ENCODE assay signal across 8 mouse cellular contexts in genomic region chr17:36205456-36205855, GRCm38 (mm10). TPM values are rescaled to one million over a fixed set of nuclear protein-coding genes. Genes with fewer than 3 reads are reported as not detected.
A peak's percentile ranks its signal among the peaks of the same experiment; 100 is the strongest.
DNase-seq lines count a peak whose midpoint lies in the region; ATAC-seq lines count a peak whose summit lies in the region.

No protein-coding gene starts in this region.

- DNase-seq in CD4-positive helper T cell, adult 2 months (ENCODE audit: low read depth, low spot score): peak; percentile 88
- peak; percentile 27 for DNase-seq in adrenal gland, adult 8-10 months
- DNase-seq in heart, embryonic 10.5 days (ENCODE audit: low spot score): peak; percentile 73
- DNase-seq in lung, postnatal 25 days (ENCODE audit: low spot score): peak; percentile 49
- peak; percentile 37 for DNase-seq in retina, postnatal 1 day
- no peak for DNase-seq in left cerebral cortex, postnatal 14 days (ENCODE audit: low spot score in 2 of 2)

- H3K9me3 ChIP-seq in heart, embryonic 10.5 days: no peaks in the 10 kb centered on the region
- no peaks in the 10 kb centered on the region for H3K9me3 ChIP-seq in kidney, embryonic 15.5 days (replicated peaks)

- peak overlapping the region; percentile 52 for H3K4me3 ChIP-seq in heart, embryonic 10.5 days
- peak overlapping the region; percentile 41 for H3K4me3 ChIP-seq in kidney, embryonic 15.5 days (replicated peaks)

- under 1% methylated on average over 15 of the region's 15 CpGs for WGBS in heart, embryonic 10.5 days
- WGBS in kidney, embryonic 15.5 days: under 1% methylated on average over 15 of the region's 15 CpGs

- H3K27ac ChIP-seq in heart, embryonic 10.5 days: no peak overlapping the region
- no peak overlapping the region for H3K27ac ChIP-seq in kidney, embryonic 15.5 days

- no peaks in the 10 kb centered on the region for H3K36me3 ChIP-seq in heart, embryonic 10.5 days
- no peaks in the 10 kb centered on the region for H3K36me3 ChIP-seq in kidney, embryonic 15.5 days

- intact Hi-C loops in left cerebral cortex, postnatal 14 days (cut with DNase I): no loop called here

- no peak overlapping the region for H3K9ac ChIP-seq in kidney, embryonic 15.5 days

- H3K4me2 ChIP-seq in kidney, embryonic 15.5 days: peak overlapping the region; percentile 67

- H3K27me3 ChIP-seq in heart, embryonic 10.5 days (ENCODE audit: insufficient read depth, poor library complexity, severe bottlenecking): peaks cover 92% of the 10 kb centered on the region
- peaks cover 91% of the 10 kb centered on the region for H3K27me3 ChIP-seq in kidney, embryonic 15.5 days

- ATAC-seq in kidney, embryonic 15.5 days (replicated peaks; ENCODE audit: low FRiP score): no peak
- ATAC-seq in frontal cortex, adult (ENCODE audit: low TSS enrichment): no peak

- peaks cover 9% of the 10 kb centered on the region for H3K4me1 ChIP-seq in heart, embryonic 10.5 days
- H3K4me1 ChIP-seq in kidney, embryonic 15.5 days: peaks cover 12% of the 10 kb centered on the region

RNA-seq across cellular contexts. Expression of gene H2-T3, which starts 15.4 kb away (rescaled TPM):
- total RNA-seq in adrenal gland, adult 8-10 months (2022): not detected
- not detected in 2 replicates for polyA plus RNA-seq in heart, embryonic 10.5 days (2016; fragmentation: Nextera tagmentation; extraction: Ambion mirVana)
- polyA plus RNA-seq in kidney, embryonic 15.5 days (2015; fragmentation: Nextera tagmentation; extraction: Ambion mirVana): not detected in 2 replicates
- total RNA-seq in left cerebral cortex, postnatal 14 days (2021): not detected

RNA-seq across cellular contexts. Expression of gene Gm8909, which starts 37.1 kb away (rescaled TPM):
- 1 to 10 TPM in 1 of 4 experiments, under 1 TPM in 1, not detected in 2; 0.40 to 1.2 TPM for total RNA-seq in adrenal gland, adult 8-10 months (2022)
- 0.40 TPM in 1 of 2 replicates, not detected in the other for polyA plus RNA-seq in heart, embryonic 10.5 days (2016; fragmentation: Nextera tagmentation; extraction: Ambion mirVana)
- polyA plus RNA-seq in kidney, embryonic 15.5 days (2015; fragmentation: Nextera tagmentation; extraction: Ambion mirVana): not detected in 2 replicates
- total RNA-seq in left cerebral cortex, postnatal 14 days (2021): not detected

RNA-seq across cellular contexts. Expression of gene Rpp21, which starts 52.4 kb away (rescaled TPM):
- total RNA-seq in adrenal gland, adult 8-10 months (2022): 10 to 100 TPM; 38.8 to 46.8 (median 43.4) TPM
- polyA plus RNA-seq in heart, embryonic 10.5 days (2016; fragmentation: Nextera tagmentation; extraction: Ambion mirVana): 106 and 108 TPM in 2 replicates
- polyA plus RNA-seq in kidney, embryonic 15.5 days (2015; fragmentation: Nextera tagmentation; extraction: Ambion mirVana): 107 and 113 TPM in 2 replicates
- 10 to 100 TPM; 43.5 to 51.3 TPM for total RNA-seq in left cerebral cortex, postnatal 14 days (2021)

Comparison
In these comparisons a context has a peak if more than half of its experiments do, and no peak if none do; other contexts are left out.
1. DNase-seq: peak in CD4-positive helper T cell, adult 2 months (single experiment), adrenal gland, adult 8-10 months (single experiment), heart, embryonic 10.5 days (single experiment), lung, postnatal 25 days (single experiment) and retina, postnatal 1 day (single experiment); none in left cerebral cortex, postnatal 14 days (0 of 2).